Comparison of ENCODE assay signal across 12 mouse cellular contexts in the genomic region with DNA sequence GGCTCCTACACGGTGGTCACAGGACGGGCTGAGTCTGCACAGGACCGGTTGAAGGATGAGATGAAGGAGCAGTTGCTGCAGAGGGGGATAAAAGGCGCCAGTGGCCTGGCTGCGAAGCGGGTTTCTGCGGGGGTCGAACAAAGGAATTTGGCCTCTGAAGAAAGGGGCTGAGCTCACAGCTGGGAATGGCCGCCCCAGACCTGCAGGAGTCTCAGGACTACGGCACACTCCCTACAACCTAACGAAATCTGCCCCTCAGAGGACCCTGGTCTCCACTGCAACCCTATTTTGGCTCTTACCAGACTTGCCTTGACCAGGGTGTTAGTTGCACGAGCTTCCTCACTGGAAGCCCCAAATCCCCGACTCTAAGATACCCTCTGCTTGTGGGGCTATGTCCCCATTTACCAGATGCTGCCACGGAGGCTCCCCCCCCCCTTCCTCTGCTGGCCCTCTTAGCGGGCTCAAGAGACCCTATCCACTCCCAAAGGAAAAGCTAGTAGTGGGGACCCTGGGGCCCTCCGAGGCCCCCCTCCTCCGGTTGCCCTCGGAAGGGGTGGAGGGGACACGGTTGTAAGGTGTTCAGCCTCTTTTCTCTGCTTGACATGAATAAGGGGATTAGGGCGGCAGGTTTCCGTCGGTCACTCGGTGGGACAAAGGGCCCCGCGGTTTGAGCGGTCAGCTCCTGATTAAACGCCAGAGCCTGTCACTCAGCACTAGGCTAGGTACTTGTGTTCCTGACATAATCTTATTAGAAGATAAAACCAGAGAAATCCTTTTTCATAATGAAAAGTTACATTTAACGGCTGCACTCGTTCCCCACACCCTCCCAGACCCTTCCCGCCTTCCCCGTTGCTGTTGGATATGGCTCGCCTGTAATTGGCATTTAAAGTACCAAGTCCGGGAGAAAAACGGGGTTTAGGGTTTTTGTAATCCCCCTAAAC. TPM values are rescaled to one million over a fixed set of nuclear protein-coding genes. Genes with fewer than 3 reads are reported as not detected.
DNase-seq lines count a peak whose midpoint lies in the region; ATAC-seq and TF ChIP-seq lines count a peak whose summit lies in the region.
"Had no signal": no experiment of that assay in that cellular context is flagged by ENCODE, and none has a peak within 500 bp of the region (broad histone marks: within the 10 kb centered on the region; RNA-seq: fewer than 3 reads in every experiment).

No protein-coding gene starts in this region.

- under 1% methylated on average over 34 of the region's 34 CpGs for WGBS in hindbrain, embryonic 10.5 days
- WGBS in limb, embryonic 15.5 days = 13% methylated on average over 34 of the region's 34 CpGs

- H3K4me2 ChIP-seq in limb, embryonic 15.5 days = peak overlapping the region; percentile 53

- TF ChIP-seq CTCF in E14TG2a.4 (conservative IDR thresholded peaks at IDR 0.05; ENCODE audit: low read length) = no peak

- no peak for ATAC-seq in limb, embryonic 15.5 days (ENCODE audit: insufficient number of reproducible peaks, low FRiP score, low TSS enrichment, low read depth)
- no peak for ATAC-seq in megakaryocyte, adult 5-6 weeks (ENCODE audit: poor library complexity, severe bottlenecking)
- no peak for ATAC-seq in megakaryocyte-erythroid progenitor cell, adult 5-6 weeks (replicated peaks; ENCODE audit: low FRiP score, low TSS enrichment, poor library complexity, severe bottlenecking)
- ATAC-seq: intestine, postnatal 0 days had no signal

- peak overlapping the region; percentile 84 for H3K27ac ChIP-seq in hindbrain, embryonic 10.5 days
- peak overlapping the region; percentile 43; the same call in 1 of the 2 replicates for H3K27ac ChIP-seq in limb, embryonic 15.5 days
- H3K27ac ChIP-seq: stomach, postnatal 0 days had no signal

- H3K9ac ChIP-seq in limb, embryonic 15.5 days = no peak overlapping the region

- H3K4me3 ChIP-seq in E14TG2a.4 (replicated peaks; ENCODE audit: low read length) = 0 out of 2 replicates have a peak overlapping the region, but pooled peaks have one; percentile 10
- H3K4me3 ChIP-seq in hindbrain, embryonic 10.5 days = peak overlapping the region; percentile 42
- H3K4me3 ChIP-seq in limb, embryonic 15.5 days = peak overlapping the region; percentile 32

- DNase-seq in R1 (ENCODE audit: low read depth, low spot score) = peak; percentile 30
- peak; percentile 70 for DNase-seq in hindbrain, embryonic 10.5 days (ENCODE audit: low spot score)
- no peak for DNase-seq in right cerebral cortex, adult 18-20 months
- no peak for DNase-seq in cerebellum, adult 11 months
- DNase-seq: layer of hippocampus, adult 9-11 months; lung, postnatal 4 days had no signal

- H3K4me1 ChIP-seq in E14TG2a.4 (replicated peaks; ENCODE audit: low read depth, low read length) = peaks cover 52% of the 10 kb centered on the region
- H3K4me1 ChIP-seq in hindbrain, embryonic 10.5 days (replicated peaks) = peaks cover 96% of the 10 kb centered on the region
- peaks cover 77% of the 10 kb centered on the region for H3K4me1 ChIP-seq in limb, embryonic 15.5 days

- H3K27me3 ChIP-seq in E14TG2a.4 (ENCODE audit: insufficient read depth, low read length) = peaks cover 100% of the 10 kb centered on the region
- peaks cover 100% of the 10 kb centered on the region for H3K27me3 ChIP-seq in hindbrain, embryonic 10.5 days (ENCODE audit: insufficient read depth, poor library complexity, severe bottlenecking)
- H3K27me3 ChIP-seq in limb, embryonic 15.5 days = peaks cover 87% of the 10 kb centered on the region

- H3K9me3 ChIP-seq in E14TG2a.4 (ENCODE audit: low read length) = no peaks in the 10 kb centered on the region
- no peaks in the 10 kb centered on the region for H3K9me3 ChIP-seq in hindbrain, embryonic 10.5 days
- no peaks in the 10 kb centered on the region for H3K9me3 ChIP-seq in limb, embryonic 15.5 days

- no peaks in the 10 kb centered on the region for H3K36me3 ChIP-seq in E14TG2a.4 (ENCODE audit: insufficient read depth, low read length)
- no peaks in the 10 kb centered on the region for H3K36me3 ChIP-seq in hindbrain, embryonic 10.5 days
- H3K36me3 ChIP-seq in limb, embryonic 15.5 days = no peaks in the 10 kb centered on the region

RNA-seq across cellular contexts. Expression of gene Lmx1b, which starts 10.0 kb away (rescaled TPM):
- 2.5 and 7.7 TPM in 2 replicates for polyA plus RNA-seq in hindbrain, embryonic 10.5 days (2016; fragmentation: Nextera tagmentation; extraction: Ambion mirVana)
- 2.9 and 4.1 TPM in 2 replicates for polyA plus RNA-seq in limb, embryonic 15.5 days (2015; fragmentation: Nextera tagmentation; extraction: Ambion mirVana)
- not detected in 2 replicates for total RNA-seq in megakaryocyte, adult 5-6 weeks (2015)
- total RNA-seq in megakaryocyte, adult 5-6 weeks (2017) = not detected in 2 replicates
- not detected in 2 replicates for total RNA-seq in megakaryocyte-erythroid progenitor cell, adult 5-6 weeks (2014; fragmentation: Nextera tagmentation)
- total RNA-seq in megakaryocyte-erythroid progenitor cell, adult 5-6 weeks (2017) = not detected in 2 replicates
- polyA plus RNA-seq: intestine, postnatal 0 days; stomach, postnatal 0 days had no signal

Comparison
In these comparisons a context has a peak if more than half of its experiments do, and no peak if none do; other contexts are left out.
1. DNase-seq: peak in R1 (single experiment) and hindbrain, embryonic 10.5 days (single experiment); none in right cerebral cortex, adult 18-20 months (single experiment) and cerebellum, adult 11 months (single experiment).
2. Peak in every context shown above with its lines, with median percentiles within 50 percentile points of each other: H3K4me3 ChIP-seq.